In genomic region chr9:122733222-122733621, GRCm38 (mm10) we compare ENCODE assay signal across 8 mouse cellular contexts. TPM values are rescaled to one million over a fixed set of nuclear protein-coding genes. Genes with fewer than 3 reads are reported as not detected.
A peak's percentile ranks its signal among the peaks of the same experiment; 100 is the strongest.
DNase-seq lines count a peak whose midpoint lies in the region; ATAC-seq lines count a peak whose summit lies in the region.

No protein-coding gene starts in this region.

- no peak overlapping the region for H3K27ac ChIP-seq in hindbrain, embryonic 10.5 days
- no peak overlapping the region for H3K27ac ChIP-seq in hindbrain, embryonic 14.5 days
- no peak overlapping the region for H3K27ac ChIP-seq in hindbrain, embryonic 12.5 days
- H3K27ac ChIP-seq in limb, embryonic 11.5 days (replicated peaks; ENCODE audit: low read depth, low read length): no peak overlapping the region
- H3K27ac ChIP-seq in neural tube, embryonic 15.5 days (replicated peaks): no peak overlapping the region

- 37% methylated on average over 12 of the region's 12 CpGs for WGBS in hindbrain, embryonic 10.5 days
- WGBS in hindbrain, embryonic 14.5 days: 45% methylated on average over 12 of the region's 12 CpGs
- 34% methylated on average over 12 of the region's 12 CpGs for WGBS in hindbrain, embryonic 12.5 days
- 31% methylated on average over 12 of the region's 12 CpGs for WGBS in limb, embryonic 11.5 days
- 33% methylated on average over 12 of the region's 12 CpGs for WGBS in neural tube, embryonic 15.5 days

- peaks cover 9% of the 10 kb centered on the region; the same call in 1 of the 2 replicates for H3K27me3 ChIP-seq in hindbrain, embryonic 10.5 days (ENCODE audit: insufficient read depth, poor library complexity, severe bottlenecking)
- 0 out of 2 replicates have a peak, but pooled peaks cover 7% of the 10 kb centered on the region for H3K27me3 ChIP-seq in hindbrain, embryonic 14.5 days (ENCODE audit: control insufficient read depth, insufficient read depth, low read length)
- H3K27me3 ChIP-seq in hindbrain, embryonic 12.5 days: peaks cover 19% of the 10 kb centered on the region
- H3K27me3 ChIP-seq in limb, embryonic 11.5 days (ENCODE audit: control insufficient read depth, insufficient read depth, low read length): no peaks in the 10 kb centered on the region
- H3K27me3 ChIP-seq in neural tube, embryonic 15.5 days (replicated peaks): peaks cover 34% of the 10 kb centered on the region

- H3K9ac ChIP-seq in hindbrain, embryonic 14.5 days: no peak overlapping the region
- no peak overlapping the region for H3K9ac ChIP-seq in hindbrain, embryonic 12.5 days
- no peak overlapping the region for H3K9ac ChIP-seq in limb, embryonic 11.5 days (ENCODE audit: low read length)
- no peak overlapping the region for H3K9ac ChIP-seq in neural tube, embryonic 15.5 days (replicated peaks)

- DNase-seq in hindbrain, embryonic 10.5 days (ENCODE audit: low spot score): no peak
- no peak for DNase-seq in hindbrain, embryonic 14.5 days (ENCODE audit: low spot score)
- peak; percentile 34 for DNase-seq in limb, embryonic 11.5 days (ENCODE audit: low spot score)
- DNase-seq in layer of hippocampus, adult 9-11 months: no peak
- no peak for DNase-seq in adrenal gland, adult 8-10 months
- DNase-seq in frontal cortex, postnatal 10 days (ENCODE audit: low spot score in 2 of 2): no peak

- no peaks in the 10 kb centered on the region for H3K4me1 ChIP-seq in hindbrain, embryonic 10.5 days (replicated peaks)
- no peaks in the 10 kb centered on the region for H3K4me1 ChIP-seq in hindbrain, embryonic 14.5 days (replicated peaks; ENCODE audit: control insufficient read depth, insufficient read depth, low read length)
- no peaks in the 10 kb centered on the region for H3K4me1 ChIP-seq in hindbrain, embryonic 12.5 days
- H3K4me1 ChIP-seq in limb, embryonic 11.5 days (ENCODE audit: control insufficient read depth, insufficient read depth, low read length): no peaks in the 10 kb centered on the region
- H3K4me1 ChIP-seq in neural tube, embryonic 15.5 days: peaks cover 5% of the 10 kb centered on the region

- no peak overlapping the region for H3K4me2 ChIP-seq in hindbrain, embryonic 14.5 days (replicated peaks)
- peak overlapping the region; percentile 5; the same call in 1 of the 2 replicates for H3K4me2 ChIP-seq in hindbrain, embryonic 12.5 days (replicated peaks)
- H3K4me2 ChIP-seq in limb, embryonic 11.5 days (ENCODE audit: low read depth, severe bottlenecking): no peak overlapping the region; the same call in 1 of the 2 replicates
- peak overlapping the region; percentile 23 for H3K4me2 ChIP-seq in neural tube, embryonic 15.5 days

- ATAC-seq in hindbrain, embryonic 14.5 days (ENCODE audit: low FRiP score): no peak
- no peak for ATAC-seq in hindbrain, embryonic 12.5 days (ENCODE audit: low FRiP score)
- 0 out of 2 replicates have a peak, but pooled peaks have one; percentile 27 for ATAC-seq in limb, embryonic 11.5 days (ENCODE audit: insufficient number of reproducible peaks, low FRiP score, low TSS enrichment, low read depth)
- ATAC-seq in neural tube, embryonic 15.5 days (ENCODE audit: low FRiP score): no peak

- no peaks in the 10 kb centered on the region for H3K36me3 ChIP-seq in hindbrain, embryonic 10.5 days
- H3K36me3 ChIP-seq in hindbrain, embryonic 14.5 days (replicated peaks; ENCODE audit: control insufficient read depth, insufficient read depth): no peaks in the 10 kb centered on the region
- no peaks in the 10 kb centered on the region for H3K36me3 ChIP-seq in hindbrain, embryonic 12.5 days
- H3K36me3 ChIP-seq in limb, embryonic 11.5 days (ENCODE audit: control insufficient read depth, insufficient read depth, low read length): no peaks in the 10 kb centered on the region
- H3K36me3 ChIP-seq in neural tube, embryonic 15.5 days: no peaks in the 10 kb centered on the region

- H3K9me3 ChIP-seq in hindbrain, embryonic 10.5 days: no peaks in the 10 kb centered on the region
- H3K9me3 ChIP-seq in hindbrain, embryonic 14.5 days (ENCODE audit: control insufficient read depth, low read length): no peaks in the 10 kb centered on the region
- no peaks in the 10 kb centered on the region for H3K9me3 ChIP-seq in hindbrain, embryonic 12.5 days (replicated peaks)
- H3K9me3 ChIP-seq in limb, embryonic 11.5 days (ENCODE audit: control insufficient read depth, low read length): no peaks in the 10 kb centered on the region
- H3K9me3 ChIP-seq in neural tube, embryonic 15.5 days (replicated peaks): no peaks in the 10 kb centered on the region

- peak overlapping the region; percentile 39 for H3K4me3 ChIP-seq in hindbrain, embryonic 10.5 days
- no peak overlapping the region for H3K4me3 ChIP-seq in hindbrain, embryonic 14.5 days (replicated peaks; ENCODE audit: low read length)
- H3K4me3 ChIP-seq in hindbrain, embryonic 12.5 days: peak overlapping the region; percentile 1; the same call in 1 of the 2 replicates
- 0 out of 2 replicates have a peak overlapping the region, but pooled peaks have one; percentile 15 for H3K4me3 ChIP-seq in limb, embryonic 11.5 days (ENCODE audit: low read depth, low read length)
- peak overlapping the region; percentile 23; the same call in 1 of the 2 replicates for H3K4me3 ChIP-seq in neural tube, embryonic 15.5 days (replicated peaks)

RNA-seq across cellular contexts. Expression of gene Topaz1, which starts 13.9 kb away (rescaled TPM):
- polyA plus RNA-seq in hindbrain, embryonic 10.5 days (2016; fragmentation: Nextera tagmentation; extraction: Ambion mirVana): not detected in 2 replicates
- polyA plus RNA-seq in hindbrain, embryonic 14.5 days (2014; fragmentation: Nextera tagmentation; extraction: Ambion mirVana): not detected in 2 replicates
- polyA plus RNA-seq in hindbrain, embryonic 12.5 days (2016; fragmentation: Nextera tagmentation; extraction: Ambion mirVana): not detected in 2 replicates
- not detected in 2 replicates for polyA plus RNA-seq in limb, embryonic 11.5 days (2014; fragmentation: Nextera tagmentation; extraction: Ambion mirVana)
- polyA plus RNA-seq in neural tube, embryonic 15.5 days (2015; fragmentation: Nextera tagmentation; extraction: Ambion mirVana): not detected in 2 replicates
- total RNA-seq in adrenal gland, adult 8-10 months (2022): under 1 TPM in 2 of 4 experiments, not detected in 2; 0.06 to 0.59 TPM

Comparison
In these comparisons a context has a peak if more than half of its experiments do, and no peak if none do; other contexts are left out.
1. H3K4me2 ChIP-seq: peak in hindbrain, embryonic 12.5 days (single experiment) and neural tube, embryonic 15.5 days (single experiment); none in hindbrain, embryonic 14.5 days (single experiment) and limb, embryonic 11.5 days (single experiment).